Mouse (Mus musculus): ENCODE measurements at regions not wholly inside any gene's neighbourhood (a gene's known extent, or its start where the extent isn't known, plus 50 kb on each side); places are given as distances from the start of the nearest gene placed in this dataset.
"Not testable (repeated sequence)": the region's sequence is repeated elsewhere in the genome, so short reads cannot be mapped to it uniquely, and the experiment has no call there.

DNA sequence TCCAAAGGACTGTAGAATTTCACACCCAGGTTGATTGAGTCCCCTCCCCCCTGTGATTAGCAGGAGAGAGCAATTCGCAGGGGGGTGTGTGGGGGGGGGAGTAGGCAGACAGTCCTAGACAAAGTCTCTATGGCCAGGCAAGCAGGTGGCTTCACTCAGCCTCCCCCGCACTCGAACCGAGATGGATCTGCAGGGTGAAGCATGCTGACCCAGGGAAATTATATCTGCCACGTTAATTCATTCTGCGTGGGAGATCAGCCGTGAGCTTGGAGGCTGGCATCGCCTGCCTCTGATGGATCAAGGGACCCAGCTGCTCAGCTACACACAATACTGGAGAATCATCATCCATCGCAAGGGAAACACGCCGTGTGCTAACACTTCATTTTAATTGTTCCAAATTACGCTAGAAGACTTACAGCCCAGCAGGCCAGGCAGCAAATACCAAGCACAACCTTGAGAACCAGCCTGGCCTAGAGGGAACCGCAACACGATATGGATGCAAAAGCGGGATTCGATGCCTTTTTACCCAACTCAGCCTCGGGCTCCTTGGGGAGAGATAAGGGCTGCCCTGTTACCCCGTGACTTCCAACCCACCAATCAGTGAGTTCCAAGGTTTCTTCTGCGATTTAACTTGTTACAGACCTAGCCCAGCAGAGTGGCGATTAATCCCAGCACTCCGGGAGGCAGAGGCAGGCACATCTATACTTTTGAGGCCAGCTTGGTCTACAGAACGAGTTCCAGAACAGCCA, 137.7 kb upstream of the Top1 start:
- DNase-seq (ENCODE audit: low spot score) = peak; percentile 42

DNA sequence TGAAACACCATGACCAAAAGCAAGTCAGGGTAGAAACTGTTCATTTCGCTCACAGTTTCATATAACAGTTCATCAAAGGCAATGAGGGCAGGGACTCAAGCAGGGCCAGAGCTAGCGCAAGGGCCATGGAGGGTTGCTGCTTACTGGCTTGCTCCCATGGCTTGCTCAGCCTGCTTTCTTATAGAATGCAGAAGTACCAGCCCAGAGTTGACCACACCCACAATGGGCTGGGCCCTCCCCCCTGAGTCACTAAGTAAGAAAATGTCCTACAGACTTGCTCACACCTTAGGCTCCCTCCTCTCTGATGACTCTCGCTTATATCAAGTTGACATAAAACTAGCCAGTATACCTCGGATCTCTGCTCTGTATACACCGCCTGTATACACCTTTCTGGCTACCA, 135.5 kb upstream of the Top1 start:
- DNase-seq (ENCODE audit: low spot score) = no peak

DNA sequence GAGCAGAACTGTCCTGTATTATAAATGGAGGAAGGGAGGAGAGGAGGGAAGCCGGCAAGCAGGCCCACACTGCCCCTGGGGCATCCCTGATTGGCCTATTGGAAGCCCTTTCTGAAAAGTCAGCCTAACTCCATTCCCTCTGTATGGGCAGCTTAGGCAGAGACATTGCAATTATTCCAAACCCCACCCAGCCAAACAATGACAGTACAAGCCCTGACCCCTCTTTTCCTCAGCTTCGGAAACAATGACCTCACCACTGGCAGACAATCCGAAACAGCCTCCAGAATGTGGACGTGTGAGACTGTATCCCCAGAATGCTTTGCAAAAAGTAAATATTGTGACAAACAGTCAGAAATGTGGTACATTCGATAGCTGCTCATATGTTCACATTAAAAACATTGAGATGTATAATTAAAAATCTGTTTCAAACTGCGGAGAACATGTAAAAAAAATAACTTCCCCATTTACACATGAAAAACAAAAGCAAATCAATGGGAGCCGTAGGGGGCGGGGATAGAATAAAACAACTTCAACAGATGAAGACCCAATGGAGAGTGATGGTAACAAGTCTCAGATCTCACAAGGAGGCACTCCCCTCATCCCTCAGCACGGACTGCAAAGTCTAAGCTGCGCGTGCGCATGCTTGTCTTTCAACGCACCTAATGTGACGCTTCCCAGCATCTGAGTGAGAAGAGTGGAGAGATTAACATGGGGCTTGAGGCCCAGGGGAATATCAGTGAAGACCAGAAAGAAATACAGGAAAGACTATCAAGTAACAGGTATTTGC, 134.9 kb upstream of the Top1 start:
- DNase-seq (ENCODE audit: low spot score) = no peak

DNA sequence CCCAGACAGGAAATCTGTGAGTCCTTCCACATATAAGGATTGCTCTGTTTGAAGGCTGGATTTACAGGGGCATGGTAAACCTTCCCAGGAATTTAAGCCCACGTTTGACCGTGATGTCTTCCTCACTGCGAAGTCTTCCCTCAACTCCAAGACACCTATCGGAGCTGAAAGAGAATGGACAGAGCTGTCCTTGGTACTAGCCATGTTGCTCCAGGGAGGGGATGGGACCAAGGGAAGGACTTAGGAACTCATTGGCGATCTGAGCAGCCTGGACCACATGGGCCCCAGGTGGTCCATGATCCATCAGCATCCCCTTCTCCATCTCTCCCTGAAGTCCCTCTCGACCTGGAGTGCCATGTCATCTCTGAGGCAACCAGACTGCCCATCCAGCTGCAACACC, 130.1 kb upstream of the Top1 start:
- DNase-seq (ENCODE audit: low spot score) = no peak

DNA sequence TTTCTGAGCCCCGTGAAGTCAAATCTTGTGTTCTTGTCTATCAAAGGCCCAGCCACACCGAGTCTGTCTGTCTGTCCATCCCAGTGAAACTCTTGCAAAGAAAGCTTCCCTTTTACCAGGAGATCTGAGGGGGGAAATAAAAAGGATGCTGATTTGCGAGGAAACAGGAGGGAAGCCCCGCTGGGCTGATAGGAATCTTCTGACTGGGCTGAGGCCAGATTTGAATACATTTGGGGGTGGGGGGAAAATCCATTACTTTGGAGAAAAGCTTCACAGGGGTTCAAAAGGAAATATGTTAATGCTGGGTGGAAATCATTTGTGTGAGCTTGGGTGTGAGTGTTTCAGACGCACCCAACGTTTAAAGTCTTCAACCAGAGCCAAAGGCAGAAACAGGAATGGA, 129.2 kb upstream of the Top1 start:
- DNase-seq (ENCODE audit: low spot score) = no peak

DNA sequence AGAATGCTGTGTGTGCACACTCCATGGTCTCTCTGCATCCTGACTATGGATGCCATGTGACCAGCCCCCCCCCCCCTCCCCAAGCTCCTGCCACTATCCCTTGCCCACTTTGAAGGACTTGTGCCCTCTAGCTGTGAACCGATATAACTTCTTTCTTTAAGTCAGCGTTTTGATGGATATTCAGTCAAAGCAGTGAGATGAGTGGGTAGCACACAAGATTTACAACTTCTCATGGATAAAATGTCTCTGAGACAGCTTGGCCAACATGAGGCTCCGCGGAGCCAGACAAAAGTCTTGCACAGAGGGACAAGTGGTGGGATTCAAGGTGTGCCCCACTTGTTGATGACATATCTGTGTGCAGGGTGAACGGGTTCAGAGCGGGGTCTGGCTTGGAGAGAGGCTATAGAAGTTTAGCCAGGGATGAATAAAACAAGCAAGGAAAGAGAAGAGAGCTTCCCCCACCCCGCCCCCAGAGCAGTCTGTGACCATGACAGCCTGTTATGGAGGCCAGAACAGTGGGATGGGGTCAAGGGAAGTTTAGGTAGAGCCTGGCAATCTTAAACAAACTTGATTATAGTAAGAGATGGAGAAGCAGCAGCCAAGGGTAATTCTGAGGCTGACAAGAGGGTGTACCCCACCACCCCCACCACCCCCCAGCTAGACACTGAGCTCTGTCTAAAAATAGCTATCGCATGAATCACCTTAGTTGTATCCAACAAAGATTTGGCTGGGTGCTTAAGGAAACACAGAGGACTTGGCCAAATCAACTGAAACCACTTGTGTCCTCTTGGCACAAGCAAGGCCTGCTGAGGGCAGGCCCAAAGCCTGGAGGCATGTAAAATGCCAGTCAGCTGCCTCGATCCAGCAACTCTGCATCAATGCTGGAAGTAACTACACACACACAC, 120.1 kb upstream of the Top1 start:
- DNase-seq (ENCODE audit: low spot score) = no peak

DNA sequence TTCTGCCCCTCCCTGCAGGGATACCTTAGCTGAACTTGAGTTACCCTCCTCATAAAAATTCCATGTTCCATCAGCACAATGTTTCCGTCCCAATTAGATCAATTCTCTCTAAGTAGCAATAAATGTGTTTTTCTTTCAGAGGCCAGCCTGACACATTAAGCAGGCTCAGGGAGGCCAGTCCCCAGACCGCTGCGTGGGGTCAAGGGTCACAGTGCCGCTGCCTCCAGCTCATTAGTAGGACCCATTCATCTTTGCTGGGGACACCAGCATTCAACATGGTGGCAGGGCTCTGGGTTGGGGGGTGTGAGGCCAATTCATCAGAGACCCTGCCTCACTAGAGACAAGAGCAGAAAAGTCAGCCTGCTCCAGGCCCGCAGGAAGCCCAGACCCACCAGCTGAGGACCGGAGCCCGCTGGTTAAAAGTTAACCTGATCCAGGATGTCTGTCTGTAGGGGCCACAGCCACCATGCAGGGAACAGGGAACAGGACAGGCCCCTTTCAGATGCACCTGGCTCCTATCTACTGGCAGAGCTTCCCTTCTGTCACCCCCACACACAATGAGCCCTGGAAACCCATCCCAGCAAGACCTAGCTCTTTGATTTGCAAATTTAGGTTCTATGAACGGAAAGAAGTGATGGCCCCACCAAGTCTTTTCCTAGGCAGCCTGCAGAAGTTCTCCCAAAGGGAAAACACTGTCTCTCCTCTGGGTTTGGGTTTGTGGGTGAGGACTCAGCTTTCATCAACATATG, 119.1 kb upstream of the Top1 start:
- peak; percentile 81 for DNase-seq (ENCODE audit: low spot score)

DNA sequence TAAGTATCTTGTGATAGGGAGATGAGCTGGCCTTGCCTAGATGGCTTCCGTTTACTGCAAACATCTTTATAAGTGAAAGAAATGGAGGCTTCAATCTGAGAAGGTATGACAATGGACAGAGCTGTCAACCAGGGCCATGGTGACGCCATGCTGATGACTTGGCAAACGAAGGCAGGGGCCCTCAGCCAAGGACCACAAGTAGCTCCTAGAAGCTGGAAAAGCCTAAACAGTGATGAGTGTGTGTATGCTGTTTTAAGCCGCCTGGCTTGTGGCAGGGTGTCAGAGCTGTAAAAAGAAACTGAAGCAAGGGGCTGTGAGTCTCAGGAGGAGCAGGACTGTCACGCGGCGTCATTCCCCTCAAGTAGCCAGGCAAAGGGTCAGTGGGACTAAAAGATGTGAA, 116.4 kb upstream of the Top1 start:
- DNase-seq (ENCODE audit: low spot score) = no peak

DNA sequence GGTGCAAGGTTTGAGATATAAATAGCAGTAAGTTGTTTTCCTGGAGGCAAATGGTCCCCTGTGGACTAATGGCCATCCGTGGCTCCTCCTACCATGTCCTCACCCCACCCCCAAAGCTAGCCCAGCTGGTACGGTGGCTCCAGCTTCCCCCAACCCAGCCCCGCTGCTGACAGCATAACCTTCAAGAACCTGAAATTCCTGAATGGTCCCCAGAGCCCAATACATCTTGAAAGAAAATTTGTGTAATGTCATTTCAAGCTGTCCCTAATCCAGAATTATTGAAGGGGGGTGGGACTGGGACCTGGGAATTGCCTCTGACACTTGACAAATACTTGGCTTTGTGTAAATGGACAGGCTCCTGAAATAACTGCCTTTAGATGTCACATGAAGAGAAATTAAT, 115.3 kb upstream of the Top1 start:
- peak; percentile 71 for DNase-seq (ENCODE audit: low spot score)

DNA sequence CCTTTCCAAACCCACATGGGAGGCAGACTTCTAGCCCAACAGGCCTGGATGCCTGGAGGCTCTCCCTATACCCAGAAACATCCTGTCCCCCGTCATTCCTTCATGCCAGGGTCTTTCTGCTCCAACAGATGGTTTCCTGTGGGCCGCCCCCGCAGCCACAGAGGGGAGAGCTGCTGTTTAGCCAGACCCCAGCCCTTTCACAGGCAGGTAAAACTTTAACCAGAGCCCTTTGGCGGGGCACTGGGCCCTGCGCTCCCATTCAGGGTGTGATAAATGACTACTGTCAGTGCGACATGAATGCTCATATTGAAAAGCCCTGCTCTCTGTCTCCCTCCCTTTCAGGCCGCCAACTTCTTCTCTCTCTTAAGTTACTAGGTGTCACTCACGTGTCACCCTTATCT, 108.4 kb upstream of the Top1 start:
- DNase-seq (ENCODE audit: low spot score) = peak; percentile 47

DNA sequence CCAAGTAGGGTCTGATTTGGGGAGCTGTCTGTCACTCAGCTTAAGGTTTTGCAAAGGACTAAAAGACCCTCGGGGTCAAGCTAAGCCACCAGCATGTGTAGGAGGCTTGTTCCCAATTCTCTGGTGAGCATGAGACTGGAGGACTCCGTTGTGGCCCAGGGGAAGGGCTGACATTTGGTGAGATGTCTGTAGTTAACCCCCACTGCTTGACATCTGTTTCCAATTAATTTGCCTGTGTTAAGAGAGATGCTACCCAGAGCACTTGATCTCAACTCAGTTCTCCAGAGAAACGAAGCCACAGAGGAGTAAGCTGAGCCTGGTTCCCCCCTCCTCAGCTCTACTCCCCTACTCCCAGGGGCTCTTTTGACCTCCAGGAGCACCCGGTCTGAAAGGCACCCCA, 100.2 kb upstream of the Top1 start:
- peak; percentile 74 for DNase-seq (ENCODE audit: low spot score)

DNA sequence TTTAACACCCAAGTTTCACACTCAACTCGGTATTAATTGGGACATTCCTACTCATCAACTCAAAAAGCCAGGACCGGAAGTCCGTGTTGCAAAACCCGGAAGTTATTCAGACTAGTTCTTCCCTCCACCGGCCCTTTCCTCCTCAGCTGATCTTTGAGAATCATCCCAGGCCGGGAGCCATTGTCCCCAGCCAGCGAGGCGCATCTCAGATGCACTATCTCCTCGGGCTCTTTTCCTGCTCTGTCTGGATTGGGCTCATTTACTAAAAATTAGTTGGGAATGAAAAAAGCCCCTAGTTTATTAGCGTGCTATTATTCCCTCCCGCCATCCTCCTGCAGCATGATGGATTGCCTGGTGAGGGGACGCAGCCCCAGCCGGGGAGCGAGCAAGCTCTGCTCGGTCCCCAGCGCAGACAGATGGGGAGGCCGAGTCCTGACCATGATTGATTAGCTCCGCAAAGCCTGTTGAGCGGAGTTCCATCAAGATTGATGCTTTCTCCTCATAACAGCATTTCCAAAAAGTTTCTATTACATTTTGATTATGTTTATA, 93.5 kb upstream of the Top1 start:
- DNase-seq (ENCODE audit: low spot score) = peak; percentile 44

DNA sequence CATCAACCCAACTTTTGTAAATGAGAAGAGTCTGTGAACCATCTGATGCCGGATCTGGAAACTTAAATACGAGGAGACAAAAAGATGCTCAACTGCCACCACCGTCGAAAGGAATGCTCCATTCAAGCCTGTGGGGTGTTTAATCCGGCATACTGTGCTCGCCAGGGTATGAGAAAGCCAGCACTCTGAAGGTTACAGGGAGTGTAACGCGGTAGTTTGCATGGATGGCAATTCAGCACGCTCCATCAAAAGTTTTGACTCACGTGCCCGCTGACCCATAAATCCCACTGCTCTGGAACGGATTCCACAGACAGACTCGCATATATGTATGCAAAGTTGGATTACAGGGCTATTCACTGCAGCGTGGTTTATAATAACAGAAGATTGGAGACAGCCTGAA, 84.0 kb upstream of the Top1 start:
- DNase-seq (ENCODE audit: low spot score) = no peak

DNA sequence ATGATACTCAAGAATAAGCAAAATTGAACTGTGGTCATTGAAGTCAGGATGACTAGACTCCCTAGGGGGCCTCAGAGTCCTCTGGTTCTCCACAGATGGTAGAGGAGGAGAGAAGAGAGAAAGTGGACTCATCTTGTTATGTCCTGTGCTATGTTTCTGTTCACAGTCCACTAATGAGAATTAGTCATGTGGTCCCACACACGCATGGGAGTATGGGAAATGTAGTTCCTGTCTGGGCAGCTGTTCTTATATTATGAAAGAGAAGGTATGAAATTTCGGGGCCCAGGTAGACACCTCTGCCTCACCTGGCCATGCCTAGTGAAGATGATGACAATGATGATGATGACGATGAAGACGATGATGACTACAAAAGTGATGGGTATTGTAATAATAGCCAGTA, 77.9 kb upstream of the Top1 start:
- no peak for DNase-seq (ENCODE audit: low spot score)

DNA sequence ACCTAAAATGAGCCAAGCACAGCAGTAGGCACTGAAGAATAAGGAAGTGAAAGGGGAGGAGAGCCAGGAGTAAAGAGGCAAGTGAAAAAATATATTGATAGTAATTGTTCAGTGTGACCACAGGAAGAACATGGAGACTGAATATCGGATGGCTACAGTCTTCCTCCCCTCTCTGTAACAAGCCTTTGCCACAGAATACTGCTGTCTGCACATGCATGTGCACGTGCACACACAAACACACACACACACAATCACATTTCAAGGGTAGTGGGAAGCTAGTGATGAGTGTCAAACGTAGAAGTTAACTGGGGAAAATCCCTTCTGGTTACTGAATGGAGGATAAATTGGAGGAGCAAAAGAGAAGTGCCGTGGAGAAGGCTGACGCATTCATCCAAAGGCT, 76.2 kb upstream of the Top1 start:
- no peak for DNase-seq (ENCODE audit: low spot score)

DNA sequence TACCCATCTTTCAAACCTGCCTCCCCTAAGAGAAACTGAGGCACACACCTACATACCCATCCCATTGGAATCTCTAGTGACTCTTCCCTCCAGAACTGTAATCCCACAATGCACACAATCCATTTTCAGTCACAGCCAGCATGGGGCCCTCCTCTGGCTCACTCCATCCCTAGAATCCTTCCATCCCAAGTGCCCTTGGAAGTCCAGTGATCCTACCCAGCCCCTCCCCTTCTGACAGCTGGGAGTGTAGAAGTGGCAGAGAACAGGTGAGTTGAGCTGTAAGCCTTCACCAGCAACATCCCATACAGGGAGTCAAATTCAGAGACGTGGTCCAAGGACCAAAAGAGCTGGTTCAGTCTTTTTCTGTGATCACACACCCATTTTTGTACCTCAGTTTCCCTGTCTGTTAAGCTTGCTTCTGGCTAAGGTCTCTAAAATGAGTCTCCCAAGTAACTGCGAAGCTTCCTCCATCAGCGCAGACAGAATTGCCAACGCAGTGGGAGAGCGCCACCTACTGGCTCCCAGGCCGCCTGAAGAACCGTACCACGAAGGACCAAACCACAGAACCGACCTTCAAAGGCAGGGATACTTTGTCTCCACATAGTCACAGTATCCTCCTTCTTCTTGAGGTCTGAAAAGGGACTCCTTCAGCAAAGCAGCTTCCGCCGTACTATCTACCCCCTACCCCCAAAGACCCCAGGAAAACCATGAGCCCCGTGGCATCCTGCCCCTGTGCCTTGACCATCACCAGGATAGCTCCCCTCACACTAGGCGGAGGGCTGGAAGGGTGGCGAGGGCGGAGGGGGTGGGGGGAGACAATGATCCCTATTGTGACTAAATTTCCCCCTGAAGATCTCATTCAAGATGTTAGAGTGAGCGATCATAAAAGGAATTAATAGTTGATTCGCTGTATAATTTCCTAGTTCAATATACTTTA, 67.0 kb upstream of the Top1 start:
- DNase-seq (ENCODE audit: low spot score) = peak; percentile 92

DNA sequence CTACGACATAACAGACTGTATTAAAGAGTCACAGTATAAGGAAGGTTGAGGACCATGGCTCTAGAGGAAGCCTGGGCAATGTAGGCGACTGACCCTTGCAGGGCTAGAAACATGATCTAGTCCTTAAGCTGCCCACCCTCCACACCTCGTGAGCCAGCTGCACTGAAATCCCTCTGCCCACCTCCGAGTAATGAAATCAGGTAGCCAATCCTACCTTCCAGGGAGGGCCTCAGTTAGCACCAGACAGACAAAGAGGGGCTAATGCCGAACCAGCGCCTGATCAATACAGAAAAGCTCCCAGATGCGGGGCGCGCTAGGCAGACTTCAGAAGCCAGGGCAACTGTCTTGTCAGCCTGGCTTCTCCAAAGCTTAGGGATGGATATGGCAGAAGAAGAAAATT, 65.4 kb upstream of the Top1 start:
- no peak for DNase-seq (ENCODE audit: low spot score)

DNA sequence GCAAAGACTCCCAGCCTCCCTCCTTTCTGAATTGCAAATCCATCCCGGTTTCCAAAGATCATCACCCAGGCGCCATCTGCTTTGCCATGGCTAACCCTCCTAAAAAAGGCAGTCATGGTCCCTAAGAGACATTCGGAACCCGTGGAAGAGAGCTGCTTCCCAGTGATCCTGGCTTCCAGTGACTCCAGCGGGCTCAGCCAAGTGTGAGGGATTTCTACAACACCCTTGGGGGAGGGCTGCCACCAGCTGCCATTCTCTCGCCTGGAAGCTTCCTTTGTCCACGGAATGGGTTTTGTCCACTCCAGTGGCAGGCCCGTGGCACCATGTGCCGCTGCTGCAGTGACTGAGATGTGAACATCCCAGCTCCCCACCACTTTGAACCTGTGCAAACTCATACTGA, 64.7 kb upstream of the Top1 start:
- DNase-seq (ENCODE audit: low spot score) = peak; percentile 50

DNA sequence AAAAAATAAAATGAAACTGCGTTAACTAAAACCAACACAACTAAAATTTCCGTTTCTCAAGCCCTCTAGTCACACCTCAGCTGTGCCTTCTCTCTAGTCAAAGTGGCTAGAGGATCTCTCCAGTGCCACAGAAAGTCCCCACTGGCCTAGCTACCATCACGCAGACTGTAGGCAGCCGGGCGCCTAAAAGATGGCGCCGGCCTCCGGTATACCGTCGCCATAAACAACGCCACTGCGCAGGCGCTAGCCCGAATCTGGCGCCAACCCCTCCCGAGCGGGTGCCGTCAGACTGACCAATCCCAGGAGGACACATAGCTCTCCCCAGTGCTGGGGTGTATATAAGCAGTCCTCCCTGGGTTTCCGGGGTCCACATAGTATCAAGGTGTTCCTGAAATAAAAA, 62.7 kb upstream of the Top1 start:
- not testable (repeated sequence) for DNase-seq (ENCODE audit: low spot score)

DNA sequence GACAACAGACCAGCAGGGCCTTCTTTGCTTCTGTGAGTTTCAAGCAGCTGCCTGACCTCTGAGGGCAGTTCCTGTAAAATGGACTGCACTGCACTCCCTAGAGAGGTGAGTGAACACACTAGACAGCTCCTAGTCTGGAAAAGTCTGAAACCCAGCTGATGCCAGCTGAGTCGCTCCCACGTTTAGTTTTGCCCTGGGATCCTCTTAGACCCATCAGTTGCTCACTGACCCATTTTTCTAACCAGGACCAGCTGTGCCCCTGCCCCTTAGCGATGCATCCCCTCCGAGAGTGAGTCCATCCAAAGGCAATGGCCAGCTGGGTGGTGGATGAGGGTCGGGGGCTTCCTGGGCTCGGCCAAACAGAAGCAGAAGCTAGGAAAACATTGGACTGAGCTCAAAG, 62.2 kb upstream of the Top1 start:
- no peak for DNase-seq (ENCODE audit: low spot score)

DNA sequence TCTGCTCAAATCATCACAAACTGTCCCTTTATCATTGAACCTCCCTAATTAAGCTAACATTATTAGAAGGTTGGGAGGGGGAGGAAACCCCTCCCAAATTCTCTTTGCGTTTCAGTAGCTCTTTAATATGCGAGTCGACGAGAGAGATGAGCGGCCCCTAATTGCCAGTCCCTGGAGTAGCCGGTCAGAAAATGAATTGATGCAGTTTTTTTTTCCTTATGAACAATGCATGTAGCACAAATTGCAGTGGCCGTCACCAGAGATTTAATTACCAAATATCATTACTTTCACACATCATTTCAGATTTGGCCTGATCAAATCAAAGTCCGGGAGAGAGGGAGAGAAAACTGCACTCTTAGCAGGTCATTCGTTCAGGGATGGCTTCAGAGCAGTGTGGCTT, 61.1 kb upstream of the Top1 start:
- no peak for DNase-seq (ENCODE audit: low spot score)
